Mouse (Mus musculus): ENCODE results near the gene Spats2.

The Spats2 gene

DNA sequence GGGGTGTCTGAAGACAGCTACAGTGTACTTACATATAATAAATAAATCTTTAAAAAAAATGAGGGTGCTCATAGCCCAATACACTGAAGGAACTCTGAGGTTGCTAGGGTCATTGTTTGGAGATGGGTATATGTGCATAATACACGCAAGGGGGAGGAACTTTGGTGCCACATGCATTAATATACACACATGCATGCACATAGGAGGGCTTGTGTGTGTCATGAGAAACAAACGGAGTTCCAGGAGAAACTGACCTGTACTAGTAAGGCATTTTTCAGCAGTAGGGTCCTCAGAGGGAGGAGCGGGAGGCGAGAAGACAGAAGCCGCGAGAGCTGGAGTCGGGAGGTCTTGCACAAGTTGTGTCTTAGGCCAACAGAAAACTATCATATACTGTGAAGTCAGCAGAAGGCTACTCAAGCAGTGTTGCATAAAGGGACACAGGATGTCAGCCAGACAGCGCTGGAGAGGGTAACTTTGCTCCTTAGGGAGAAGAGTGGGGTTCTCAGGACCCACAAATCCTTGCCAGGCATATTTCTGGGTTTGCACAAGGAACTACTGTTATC, 133.5 kb downstream of the Spats2 start:
- in situ Hi-C loops (cut with MboI, MseI) = no loop called here

DNA sequence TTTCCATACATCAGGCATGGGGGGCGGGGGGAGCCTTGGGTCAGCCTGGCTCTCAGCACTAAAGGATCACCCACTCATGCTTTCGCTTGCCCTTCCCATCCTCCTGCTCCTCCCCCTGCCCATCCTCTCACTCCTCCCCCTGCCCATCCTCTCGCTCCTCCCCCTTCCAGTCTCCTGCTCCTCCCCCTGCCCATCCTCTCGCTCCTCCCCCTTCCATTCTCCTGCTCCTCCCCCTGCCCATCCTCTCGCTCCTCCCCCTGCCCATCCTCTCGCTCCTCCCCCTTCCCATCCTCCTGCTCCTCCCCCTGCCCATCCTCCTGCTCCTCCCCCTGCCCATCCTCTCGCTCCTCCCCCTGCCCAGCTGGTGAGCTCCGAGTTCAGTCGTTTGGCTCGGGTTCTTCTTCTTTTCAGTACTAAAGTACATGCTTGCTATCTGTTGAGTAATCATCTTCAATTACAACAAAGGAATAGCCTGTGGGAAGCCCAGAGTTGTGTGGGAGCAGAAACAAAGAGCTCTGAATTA, 134.1 kb downstream of the Spats2 start:
- in situ Hi-C loops (cut with MboI, MseI) = no loop called here

DNA sequence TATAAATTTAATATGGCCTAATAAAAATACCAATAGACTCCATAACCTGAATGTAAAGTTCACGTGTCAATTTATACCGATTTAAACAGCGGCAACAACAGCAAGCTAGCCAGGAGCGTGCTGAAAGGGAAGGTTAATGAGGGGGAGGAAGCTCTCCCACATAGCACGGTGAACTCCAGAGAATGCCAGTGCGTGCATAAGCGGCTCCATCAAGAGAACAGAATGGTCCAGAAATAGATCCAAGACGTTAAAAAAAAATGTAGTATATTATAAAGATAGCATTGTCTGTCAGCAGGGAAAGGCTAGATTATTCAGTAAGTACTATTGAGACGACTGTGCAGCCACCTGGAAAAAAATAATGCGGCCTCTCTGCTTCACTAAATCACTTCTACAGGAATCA, 137.0 kb downstream of the Spats2 start:
- in situ Hi-C loops (cut with MboI, MseI) = no loop called here

All from regulatory T cell (primary cell).